Mouse (Mus musculus) hindbrain, embryonic 13.5 days (tissue): ENCODE data around the gene Bckdhb. TPM values are rescaled to one million over a fixed set of nuclear protein-coding genes. Genes with fewer than 3 reads are reported as not detected.

Experiments
- ATAC-seq: fragments of 200-750 bp; cut with Nextera tagmentation; 2 replicates; pipeline ENCODE4 v1.8.0; 2017; ENCODE audit warnings: moderate TSS enrichment; ENCODE audit not compliant: low FRiP score
- H3K27ac ChIP-seq: fragments of 300-500 bp; sonication (generic); 2 replicates; pipeline ENCODE4 v1.5.1; 2015; ENCODE audit warnings: inconsistent platforms, mild to moderate bottlenecking, moderate library complexity
- H3K27me3 ChIP-seq: fragments of 300-500 bp; sonication (generic); 2 replicates; pipeline ENCODE4 v1.6.1; 2015; ENCODE audit warnings: mild to moderate bottlenecking, inconsistent platforms
- H3K36me3 ChIP-seq: fragments of 300-500 bp; sonication (generic); 2 replicates; pipeline ENCODE4 v1.6.1; 2015; ENCODE audit warnings: mild to moderate bottlenecking, inconsistent platforms
- H3K4me1 ChIP-seq: fragments of 300-500 bp; sonication (generic); replicated peaks from 2 replicates; pipeline ENCODE4 v1.6.1; 2015; ENCODE audit warnings: inconsistent platforms
- H3K4me2 ChIP-seq: fragments of 300-500 bp; sonication (generic); 2 replicates; pipeline ENCODE4 v1.6.1; 2015; ENCODE audit warnings: inconsistent platforms, mild to moderate bottlenecking, moderate library complexity
- H3K4me3 ChIP-seq: fragments of 300-500 bp; sonication (generic); 2 replicates; pipeline ENCODE4 v1.5.1; 2015; ENCODE audit warnings: mild to moderate bottlenecking, inconsistent platforms
- H3K9ac ChIP-seq: fragments of 300-500 bp; sonication (generic); 2 replicates; pipeline ENCODE4 v1.6.1; 2015; ENCODE audit warnings: mild to moderate bottlenecking, inconsistent platforms
- H3K9me3 ChIP-seq: fragments of 300-500 bp; sonication (generic); 2 replicates; pipeline ENCODE4 v1.6.1; 2016; ENCODE audit warnings: inconsistent platforms
- WGBS: fragments of 180-500 bp; shearing (Covaris S2); methylation state at CpG from one replicate; pipeline ENCODE4 v1.1.7; 2015; 5-methylcytosine and 5-hydroxymethylcytosine counted together
- polyA plus RNA-seq: library from polyadenylated mRNA; unstranded; fragments of >200 nt; fragmentation: Nextera tagmentation; extraction: Ambion mirVana; gene quantifications from 2 replicates; pipeline ENCODE4 v1.2.1, GENCODE M21; 2015

The Bckdhb gene
- polyA plus RNA-seq, 1 experiment from 2014 or later = 32.5 TPM

DNA sequence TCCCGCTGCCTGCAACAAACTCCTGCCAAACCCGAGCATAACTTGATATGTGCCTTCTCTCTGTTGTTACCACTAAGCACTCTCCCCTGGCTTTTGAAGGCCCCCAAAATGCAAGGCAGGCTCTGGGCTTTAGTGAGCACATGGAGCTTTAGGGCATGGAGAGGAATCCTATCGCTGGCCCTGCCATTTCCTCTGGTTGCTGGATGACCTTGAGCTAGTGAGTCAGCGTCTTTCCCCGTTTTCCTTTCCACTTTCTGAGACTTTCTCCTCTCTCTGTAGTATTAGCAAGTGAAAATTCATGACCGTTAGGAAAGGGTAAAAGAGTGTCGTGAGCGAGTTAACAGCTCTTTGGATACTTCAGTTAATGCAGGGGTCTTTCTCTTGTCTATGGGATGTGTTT, 111.1 kb downstream of the Bckdhb start:
- no peak for ATAC-seq

DNA sequence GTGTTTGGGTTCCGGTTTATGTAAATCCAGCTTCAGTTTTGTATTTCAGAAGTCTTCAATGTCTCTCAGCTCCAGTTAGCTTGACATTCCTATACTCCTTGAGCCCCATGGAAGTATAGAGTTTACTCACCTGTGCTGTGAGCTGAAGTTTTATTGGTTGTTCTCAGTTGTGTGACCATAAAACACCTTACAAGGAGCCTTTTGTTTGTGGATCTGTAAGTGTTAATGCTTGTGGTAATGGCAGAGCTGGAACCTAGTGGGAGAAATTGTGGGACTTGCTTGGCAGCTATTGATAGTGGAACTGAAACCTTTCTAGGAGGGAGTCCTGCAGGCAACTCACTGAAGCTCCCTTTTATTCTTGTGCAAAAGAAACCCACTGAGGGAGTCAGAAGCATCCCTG, 112.3 kb downstream of the Bckdhb start:
- Histone ChIP-seq H3K4me1 (peaks cover 21% of the 10 kb centered on the region), H3K9ac (no peak overlapping the region), H3K36me3 (no peaks in the 10 kb centered on the region), H3K9me3 (no peaks in the 10 kb centered on the region), H3K4me2 (no peak overlapping the region), H3K27ac (no peak overlapping the region), H3K4me3 (no peak overlapping the region), H3K27me3 (no peaks in the 10 kb centered on the region)
- no peak for ATAC-seq
- WGBS = 98% methylated on average over 1 of the region's 1 CpGs

More for the DNA sequence above, 111.1 kb downstream of the Bckdhb start:
- 96% methylated on average over 8 of the region's 8 CpGs for WGBS
- no peaks in the 10 kb centered on the region for H3K27me3 ChIP-seq
- H3K4me2 ChIP-seq = no peak overlapping the region
- H3K4me1 ChIP-seq = peaks cover 25% of the 10 kb centered on the region
- H3K9me3 ChIP-seq = no peaks in the 10 kb centered on the region
- no peak overlapping the region for H3K4me3 ChIP-seq
- no peak overlapping the region for H3K27ac ChIP-seq
- H3K9ac ChIP-seq = no peak overlapping the region
- H3K36me3 ChIP-seq = no peaks in the 10 kb centered on the region

DNA sequence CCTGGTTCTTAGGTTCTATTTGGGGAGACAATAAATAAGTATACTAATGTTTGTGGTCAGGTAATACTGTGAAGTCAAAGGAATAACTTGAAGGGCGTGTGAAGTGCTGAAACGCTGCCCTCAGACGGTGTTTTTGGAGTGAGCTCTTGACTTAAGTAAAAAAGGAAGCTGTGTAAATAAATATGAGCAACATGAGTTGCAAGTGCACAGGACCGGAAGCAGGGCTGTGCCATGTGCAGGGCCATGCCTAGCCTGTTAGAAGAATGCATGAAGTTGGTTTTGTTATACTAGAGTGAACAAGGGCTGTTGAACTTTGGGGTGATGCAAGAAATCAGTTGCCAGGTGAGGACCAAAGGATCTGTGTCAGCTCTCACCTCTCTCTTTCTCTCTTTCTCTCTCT, 114.0 kb downstream of the Bckdhb start:
- Histone ChIP-seq H3K27ac (no peak overlapping the region), H3K4me2 (no peak overlapping the region), H3K36me3 (no peaks in the 10 kb centered on the region), H3K9ac (no peak overlapping the region), H3K4me3 (no peak overlapping the region), H3K4me1 (peaks cover 4% of the 10 kb centered on the region), H3K9me3 (no peaks in the 10 kb centered on the region), H3K27me3 (no peaks in the 10 kb centered on the region)
- 91% methylated on average over 4 of the region's 4 CpGs for WGBS
- ATAC-seq = no peak

GRCm38 (mm10) chr9:84040376-84040775, 115.4 kb downstream of the Bckdhb start:
- ATAC-seq = no peak
- no peaks in the 10 kb centered on the region for H3K36me3 ChIP-seq
- H3K9ac ChIP-seq = no peak overlapping the region
- 81% methylated on average over 2 of the region's 2 CpGs for whole genome bisulfite sequencing
- no peak overlapping the region for H3K4me2 ChIP-seq
- no peak overlapping the region for H3K4me3 ChIP-seq
- H3K4me1 ChIP-seq = 0 out of 2 replicates have a peak, but pooled peaks cover 3% of the 10 kb centered on the region
- no peaks in the 10 kb centered on the region for H3K9me3 ChIP-seq
- no peaks in the 10 kb centered on the region for H3K27me3 ChIP-seq
- no peak overlapping the region for H3K27ac ChIP-seq

GRCm38 (mm10) chr9:84041631-84042277, 116.8 kb downstream of the Bckdhb start:
- WGBS = 82% methylated on average over 4 of the region's 4 CpGs
- Histone ChIP-seq H3K4me3 (no peak overlapping the region), H3K4me1 (peaks cover 3% of the 10 kb centered on the region; the same call in 1 of the 2 replicates), H3K9me3 (no peaks in the 10 kb centered on the region), H3K4me2 (no peak overlapping the region), H3K27me3 (no peaks in the 10 kb centered on the region), H3K27ac (no peak overlapping the region), H3K36me3 (no peaks in the 10 kb centered on the region), H3K9ac (no peak overlapping the region)
- no peak for ATAC-seq

DNA sequence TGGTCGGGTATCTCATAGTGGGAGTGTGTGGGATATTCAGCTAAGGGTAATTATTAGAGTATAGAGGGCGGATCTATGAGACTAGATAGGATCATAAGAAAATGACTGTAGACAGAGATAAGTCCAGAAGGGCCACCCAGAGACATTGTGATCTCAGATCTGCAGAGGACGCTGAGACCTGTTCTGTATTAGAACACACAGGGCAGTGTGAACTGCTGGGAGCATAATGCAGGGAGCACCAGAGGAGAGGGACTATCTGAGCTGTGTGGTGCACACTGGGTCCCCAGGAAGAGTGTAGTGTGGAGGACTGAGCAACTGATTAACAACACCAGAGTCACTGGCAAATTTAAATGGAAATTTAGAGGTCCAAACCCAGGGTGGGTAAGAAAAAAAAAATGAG, 117.6 kb downstream of the Bckdhb start:
- WGBS = 88% methylated on average over 3 of the region's 3 CpGs
- Histone ChIP-seq H3K9me3 (no peaks in the 10 kb centered on the region), H3K27ac (no peak overlapping the region), H3K4me3 (no peak overlapping the region), H3K4me1 (peaks cover 11% of the 10 kb centered on the region; the same call in 1 of the 2 replicates), H3K9ac (no peak overlapping the region), H3K4me2 (no peak overlapping the region), H3K36me3 (no peaks in the 10 kb centered on the region), H3K27me3 (no peaks in the 10 kb centered on the region)
- no peak for ATAC-seq

- H3K27me3 ChIP-seq = no peaks in the 10 kb centered on the region
- no peak for ATAC-seq
- WGBS = 99% methylated on average over 6 of the region's 6 CpGs
Observed at GRCm38 (mm10) chr9:84044136-84044535, 119.2 kb downstream of the Bckdhb start.

DNA sequence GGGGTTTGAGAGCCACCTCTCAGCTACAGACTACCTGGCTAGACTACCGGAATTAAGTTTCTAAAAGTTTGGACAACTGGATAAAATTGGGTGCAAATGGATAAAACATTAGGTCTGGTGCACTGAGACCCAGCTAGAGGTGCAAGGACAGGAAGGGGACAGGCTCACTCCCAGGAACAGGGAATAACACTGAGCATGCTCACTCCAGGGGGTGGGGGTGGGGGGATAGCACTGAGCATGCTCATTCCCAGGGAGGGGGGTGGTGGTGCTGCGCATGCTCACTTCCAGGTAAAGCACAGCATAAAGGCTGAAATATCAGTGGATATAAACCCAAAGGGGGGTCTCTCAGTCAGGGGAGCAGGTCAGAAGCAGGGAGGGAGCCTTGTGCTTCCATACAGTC, 120.7 kb downstream of the Bckdhb start:
- ATAC-seq = no peak
- 87% methylated on average over 2 of the region's 2 CpGs for WGBS
- no peaks in the 10 kb centered on the region for H3K27me3 ChIP-seq

More at GRCm38 (mm10) chr9:84044136-84044535, 119.2 kb downstream of the Bckdhb start:
- H3K36me3 ChIP-seq = no peaks in the 10 kb centered on the region
- H3K9me3 ChIP-seq = no peaks in the 10 kb centered on the region
- no peak overlapping the region for H3K27ac ChIP-seq
- H3K9ac ChIP-seq = no peak overlapping the region
- no peak overlapping the region for H3K4me2 ChIP-seq
- H3K4me1 ChIP-seq = peaks cover 12% of the 10 kb centered on the region; the same call in 1 of the 2 replicates
- no peak overlapping the region for H3K4me3 ChIP-seq

DNA sequence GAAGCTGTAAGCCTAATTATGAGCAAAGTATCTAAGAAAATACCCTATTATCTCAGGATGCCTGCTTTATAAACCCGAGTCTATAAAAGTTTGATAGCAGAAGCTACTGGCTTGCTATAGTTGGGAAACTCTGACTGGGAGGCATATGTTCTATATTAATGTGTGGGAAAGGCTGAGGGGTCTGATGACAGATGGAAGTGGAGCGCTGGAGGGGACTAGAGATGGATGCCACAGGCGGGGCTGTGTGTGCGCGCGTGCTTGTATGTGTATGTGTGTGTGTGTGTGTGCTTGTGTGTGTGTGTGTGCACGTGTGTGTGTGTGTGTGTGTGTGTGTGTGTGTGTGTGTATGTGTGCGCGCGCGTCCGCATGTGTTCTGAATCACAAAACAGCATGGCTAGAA, 121.4 kb downstream of the Bckdhb start:
- Histone ChIP-seq H3K27ac (no peak overlapping the region), H3K9me3 (no peaks in the 10 kb centered on the region), H3K4me1 (peaks cover 12% of the 10 kb centered on the region; the same call in 1 of the 2 replicates), H3K27me3 (no peaks in the 10 kb centered on the region), H3K36me3 (no peaks in the 10 kb centered on the region), H3K4me3 (no peak overlapping the region), H3K4me2 (no peak overlapping the region), H3K9ac (no peak overlapping the region)
- 69% methylated on average over 12 of the region's 12 CpGs for WGBS
- peak; percentile 68 for ATAC-seq

More for the DNA sequence above, 120.7 kb downstream of the Bckdhb start:
- no peak overlapping the region for H3K4me3 ChIP-seq
- no peaks in the 10 kb centered on the region for H3K9me3 ChIP-seq
- no peak overlapping the region for H3K27ac ChIP-seq
- peaks cover 12% of the 10 kb centered on the region; the same call in 1 of the 2 replicates for H3K4me1 ChIP-seq
- no peak overlapping the region for H3K4me2 ChIP-seq
- no peaks in the 10 kb centered on the region for H3K36me3 ChIP-seq
- H3K9ac ChIP-seq = no peak overlapping the region

GRCm38 (mm10) chr9:84046961-84047360, 122.0 kb downstream of the Bckdhb start:
- Histone ChIP-seq H3K4me2 (no peak overlapping the region), H3K9me3 (no peaks in the 10 kb centered on the region), H3K27me3 (no peaks in the 10 kb centered on the region), H3K9ac (no peak overlapping the region), H3K27ac (no peak overlapping the region), H3K4me1 (peaks cover 9% of the 10 kb centered on the region; the same call in 1 of the 2 replicates), H3K4me3 (no peak overlapping the region), H3K36me3 (no peaks in the 10 kb centered on the region)
- ATAC-seq = no peak
- WGBS = 39% methylated on average over 4 of the region's 4 CpGs

DNA sequence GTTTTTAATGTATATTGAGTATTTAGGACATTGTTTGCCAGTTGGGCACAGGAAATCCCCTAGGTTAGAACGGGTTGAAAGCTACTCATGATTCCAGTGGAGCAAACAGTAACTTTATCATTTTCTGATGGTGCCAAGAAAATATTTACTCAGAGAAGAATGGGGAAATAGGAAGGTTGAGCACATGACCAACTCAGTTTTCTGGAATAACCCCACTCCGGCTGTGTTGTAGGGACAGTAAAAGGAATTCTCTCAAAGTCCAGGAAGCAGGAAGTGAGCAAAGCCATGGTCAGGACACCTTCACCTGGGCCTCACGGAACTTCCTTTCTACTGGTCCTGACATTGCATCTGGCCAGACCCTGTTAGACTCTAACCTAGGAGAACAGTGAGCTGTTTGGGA, 122.5 kb downstream of the Bckdhb start:
- Histone ChIP-seq H3K36me3 (no peaks in the 10 kb centered on the region), H3K9ac (no peak overlapping the region), H3K4me2 (no peak overlapping the region), H3K27ac (no peak overlapping the region), H3K4me1 (peaks cover 9% of the 10 kb centered on the region; the same call in 1 of the 2 replicates), H3K4me3 (no peak overlapping the region), H3K27me3 (no peaks in the 10 kb centered on the region), H3K9me3 (no peaks in the 10 kb centered on the region)
- WGBS = 91% methylated on average over 3 of the region's 3 CpGs
- no peak for ATAC-seq

DNA sequence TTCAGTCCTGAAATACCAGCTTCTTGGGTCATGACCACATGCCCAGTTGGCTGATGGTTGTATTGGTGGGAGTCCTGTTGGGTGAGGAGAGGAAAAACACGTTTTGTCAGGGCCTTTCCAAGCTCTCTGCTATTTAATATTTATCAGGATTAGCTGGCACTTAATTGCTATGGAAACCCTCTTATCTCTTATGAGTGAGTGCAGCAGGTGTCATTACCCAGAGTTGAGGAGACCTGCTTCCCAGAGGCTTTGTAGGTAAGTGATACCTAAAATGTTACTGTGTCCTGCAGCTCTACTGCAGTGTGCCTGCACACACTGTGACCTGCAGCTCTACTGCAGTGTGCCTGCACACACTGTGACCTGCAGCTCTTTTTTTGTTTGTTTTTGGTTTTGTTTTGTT, 124.2 kb downstream of the Bckdhb start:
- no peak for ATAC-seq
- Histone ChIP-seq H3K27ac (no peak overlapping the region), H3K4me1 (peaks cover 9% of the 10 kb centered on the region; the same call in 1 of the 2 replicates), H3K4me2 (no peak overlapping the region), H3K36me3 (no peaks in the 10 kb centered on the region), H3K4me3 (no peak overlapping the region), H3K9ac (no peak overlapping the region), H3K9me3 (no peaks in the 10 kb centered on the region), H3K27me3 (no peaks in the 10 kb centered on the region)
- 52% methylated on average over 1 of the region's 1 CpGs for WGBS
